ENCODE assay signal across 8 mouse cellular contexts in the genomic region with DNA sequence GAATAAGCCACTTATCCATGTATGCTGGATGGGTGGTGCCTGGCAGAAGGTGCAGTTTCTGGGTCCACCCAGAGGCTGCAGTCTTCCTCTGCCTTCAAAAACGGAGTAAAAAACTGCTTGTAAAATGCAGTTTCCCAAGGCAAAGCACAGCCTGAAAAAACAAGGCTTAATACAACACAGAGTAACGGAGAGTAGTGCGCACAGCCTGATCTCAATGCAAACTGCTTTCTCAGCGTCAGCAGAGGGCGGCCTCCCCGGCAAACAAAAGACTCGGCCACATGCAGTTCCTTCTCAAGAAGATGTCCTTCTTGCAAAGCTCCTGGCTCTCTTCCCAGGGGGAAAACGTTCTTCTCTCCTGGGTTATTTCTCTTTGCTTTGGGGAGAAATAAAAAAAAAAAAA.
A peak's percentile ranks its signal among the peaks of the same experiment; 100 is the strongest.
DNase-seq lines count a peak whose midpoint lies in the region; ATAC-seq and TF ChIP-seq lines count a peak whose summit lies in the region.

No protein-coding gene starts in this region.

- no peak for ATAC-seq in stomach, embryonic 16.5 days (ENCODE audit: insufficient read depth, low FRiP score)

- H3K36me3 ChIP-seq in heart, embryonic 10.5 days, result no peaks in the 10 kb centered on the region
- no peaks in the 10 kb centered on the region for H3K36me3 ChIP-seq in midbrain, embryonic 10.5 days
- H3K36me3 ChIP-seq in stomach, embryonic 16.5 days (ENCODE audit: control insufficient read depth, insufficient read depth, low read length), result no peaks in the 10 kb centered on the region

- H3K27ac ChIP-seq in layer of hippocampus, adult 2 months, result peak overlapping the region; percentile 87
- H3K27ac ChIP-seq in heart, embryonic 10.5 days, result peak overlapping the region; percentile 59; the same call in 1 of the 2 replicates
- peak overlapping the region; percentile 79 for H3K27ac ChIP-seq in midbrain, embryonic 10.5 days (replicated peaks)
- H3K27ac ChIP-seq in stomach, embryonic 16.5 days (ENCODE audit: low read length), result no peak overlapping the region

- WGBS in heart, embryonic 10.5 days, result 21% methylated on average over 8 of the region's 8 CpGs
- 9% methylated on average over 8 of the region's 8 CpGs for WGBS in midbrain, embryonic 10.5 days
- 14% methylated on average over 8 of the region's 8 CpGs for WGBS in stomach, embryonic 16.5 days

- no peaks in the 10 kb centered on the region for H3K9me3 ChIP-seq in heart, embryonic 10.5 days
- H3K9me3 ChIP-seq in midbrain, embryonic 10.5 days (replicated peaks), result no peaks in the 10 kb centered on the region
- H3K9me3 ChIP-seq in stomach, embryonic 16.5 days (replicated peaks; ENCODE audit: control insufficient read depth, low read length), result no peaks in the 10 kb centered on the region

- peak overlapping the region; percentile 29 for H3K4me2 ChIP-seq in stomach, embryonic 16.5 days (ENCODE audit: low read depth, low read length)

- H3K4me3 ChIP-seq in layer of hippocampus, adult 2 months, result peak overlapping the region; percentile 49
- no peak overlapping the region for H3K4me3 ChIP-seq in heart, embryonic 10.5 days
- peak overlapping the region; percentile 14; the same call in 1 of the 2 replicates for H3K4me3 ChIP-seq in midbrain, embryonic 10.5 days
- no peak overlapping the region for H3K4me3 ChIP-seq in stomach, embryonic 16.5 days (replicated peaks; ENCODE audit: low read length)

- peaks cover 25% of the 10 kb centered on the region for H3K4me1 ChIP-seq in heart, embryonic 10.5 days
- peaks cover 37% of the 10 kb centered on the region for H3K4me1 ChIP-seq in midbrain, embryonic 10.5 days
- peaks cover 6% of the 10 kb centered on the region; the same call in 1 of the 2 replicates for H3K4me1 ChIP-seq in stomach, embryonic 16.5 days (ENCODE audit: control insufficient read depth, insufficient read depth, low read length)

- peak; percentile 62 to 78 for DNase-seq in layer of hippocampus, adult 2 months (ENCODE audit: low spot score in 2 of 2)
- DNase-seq in layer of hippocampus, adult 9-10 months (ENCODE audit: low spot score), result no peak
- DNase-seq in cerebellum, postnatal 36 days, result peak; percentile 66 to 73
- peak; percentile 76 for DNase-seq in heart, embryonic 10.5 days (ENCODE audit: low spot score)
- peak; percentile 68 for DNase-seq in kidney, postnatal 10 days
- peak; percentile 54 for DNase-seq in midbrain, embryonic 10.5 days (ENCODE audit: low spot score)
- DNase-seq in T-cell, adult 2 months (ENCODE audit: low spot score), result no peak

- no peak overlapping the region for H3K9ac ChIP-seq in stomach, embryonic 16.5 days (ENCODE audit: low read length)

- no peaks in the 10 kb centered on the region for H3K27me3 ChIP-seq in heart, embryonic 10.5 days (ENCODE audit: insufficient read depth, poor library complexity, severe bottlenecking)
- peaks cover 12% of the 10 kb centered on the region; the same call in 1 of the 2 replicates for H3K27me3 ChIP-seq in midbrain, embryonic 10.5 days (ENCODE audit: low read depth, poor library complexity, severe bottlenecking)
- H3K27me3 ChIP-seq in stomach, embryonic 16.5 days (ENCODE audit: control insufficient read depth, insufficient read depth, low read length), result no peaks in the 10 kb centered on the region

- TF ChIP-seq CTCF in layer of hippocampus, adult 2 months (conservative IDR thresholded peaks at IDR 0.05), result peak; percentile 67

Comparison
In these comparisons a context has a peak if more than half of its experiments do, and no peak if none do; other contexts are left out.
1. DNase-seq: peak in layer of hippocampus, adult 2 months (2 of 2), cerebellum, postnatal 36 days (2 of 2), heart, embryonic 10.5 days (single experiment), kidney, postnatal 10 days (single experiment) and midbrain, embryonic 10.5 days (single experiment); none in layer of hippocampus, adult 9-10 months (single experiment) and T-cell, adult 2 months (single experiment).
2. H3K4me3 ChIP-seq: peak in layer of hippocampus, adult 2 months (single experiment) and midbrain, embryonic 10.5 days (single experiment); none in heart, embryonic 10.5 days (single experiment) and stomach, embryonic 16.5 days (single experiment).